ENCODE assay signal across 10 mouse cellular contexts in genomic region chr2:170772126-170772884, GRCm38 (mm10). TPM values are rescaled to one million over a fixed set of nuclear protein-coding genes. Genes with fewer than 3 reads are reported as not detected.
DNase-seq lines count a peak whose midpoint lies in the region; ATAC-seq and TF ChIP-seq lines count a peak whose summit lies in the region.
"Had no signal": no experiment of that assay in that cellular context is flagged by ENCODE, and none has a peak within 500 bp of the region (broad histone marks: within the 10 kb centered on the region; RNA-seq: fewer than 3 reads in every experiment).

No protein-coding gene starts in this region.

- TF ChIP-seq EP300 in lung, postnatal 0 days (IDR thresholded peaks at IDR 0.05): no peak

- H3K9me3 ChIP-seq in kidney, embryonic 16.5 days (ENCODE audit: low read length): no peaks in the 10 kb centered on the region
- no peaks in the 10 kb centered on the region for H3K9me3 ChIP-seq in embryonic facial prominence, embryonic 14.5 days (ENCODE audit: control insufficient read depth, low read length)
- no peaks in the 10 kb centered on the region for H3K9me3 ChIP-seq in intestine, embryonic 16.5 days (ENCODE audit: control insufficient read depth, low read length)
- H3K9me3 ChIP-seq in lung, postnatal 0 days (ENCODE audit: low read length): no peaks in the 10 kb centered on the region

- H3K4me2 ChIP-seq in kidney, embryonic 16.5 days (replicated peaks; ENCODE audit: low read depth, low read length): peak overlapping the region; percentile 39
- peak overlapping the region; percentile 55 for H3K4me2 ChIP-seq in embryonic facial prominence, embryonic 14.5 days (ENCODE audit: low read depth, low read length)
- H3K4me2 ChIP-seq in intestine, embryonic 16.5 days (ENCODE audit: low read depth, low read length): no peak overlapping the region; the same call in 1 of the 2 replicates
- no peak overlapping the region for H3K4me2 ChIP-seq in lung, postnatal 0 days (replicated peaks; ENCODE audit: low read depth, low read length)

- H3K27me3 ChIP-seq in kidney, embryonic 16.5 days (ENCODE audit: insufficient read depth, low read length): peaks cover 4% of the 10 kb centered on the region; the same call in 1 of the 2 replicates
- no peaks in the 10 kb centered on the region for H3K27me3 ChIP-seq in embryonic facial prominence, embryonic 14.5 days (replicated peaks; ENCODE audit: control insufficient read depth, insufficient read depth, low read length)
- H3K27me3 ChIP-seq in intestine, embryonic 16.5 days (replicated peaks; ENCODE audit: control insufficient read depth, insufficient read depth, low read length): no peaks in the 10 kb centered on the region
- no peaks in the 10 kb centered on the region for H3K27me3 ChIP-seq in lung, postnatal 0 days (replicated peaks; ENCODE audit: insufficient read depth, low read length)
- H3K27me3 ChIP-seq: megakaryocyte, embryonic 14.5 days had no signal

- no peak for TF ChIP-seq CTCF in lung, postnatal 0 days (IDR thresholded peaks at IDR 0.05)

- H3K27ac ChIP-seq in kidney, embryonic 16.5 days (ENCODE audit: low read length): no peak overlapping the region
- H3K27ac ChIP-seq in embryonic facial prominence, embryonic 14.5 days (replicated peaks; ENCODE audit: low read depth, low read length): peak overlapping the region; percentile 57; the same call in 1 of the 2 replicates
- no peak overlapping the region for H3K27ac ChIP-seq in intestine, embryonic 16.5 days (ENCODE audit: low read length)
- no peak overlapping the region for H3K27ac ChIP-seq in lung, postnatal 0 days (ENCODE audit: low read length)

- WGBS in kidney, embryonic 16.5 days: 11% methylated on average over 19 of the region's 19 CpGs
- WGBS in embryonic facial prominence, embryonic 14.5 days: 4% methylated on average over 19 of the region's 19 CpGs
- WGBS in intestine, embryonic 16.5 days: 17% methylated on average over 19 of the region's 19 CpGs
- 20% methylated on average over 19 of the region's 19 CpGs for WGBS in lung, postnatal 0 days

- peak overlapping the region; percentile 3; the same call in 1 of the 2 replicates for H3K4me3 ChIP-seq in kidney, embryonic 16.5 days (ENCODE audit: low read length)
- peak overlapping the region; percentile 20 for H3K4me3 ChIP-seq in embryonic facial prominence, embryonic 14.5 days (ENCODE audit: low read depth, low read length)
- no peak overlapping the region for H3K4me3 ChIP-seq in intestine, embryonic 16.5 days (ENCODE audit: low read length)
- H3K4me3 ChIP-seq in lung, postnatal 0 days (ENCODE audit: low read depth, low read length): no peak overlapping the region
- H3K4me3 ChIP-seq: megakaryocyte, embryonic 14.5 days had no signal

- DNase-seq in kidney, postnatal 36 days: no peak
- DNase-seq in embryonic facial prominence, embryonic 14.5 days (ENCODE audit: low spot score): peak; percentile 50
- DNase-seq in retina, embryonic 14.5 days (ENCODE audit: low spot score): peak; percentile 58
- no peak for DNase-seq in urinary bladder, postnatal 36 days (ENCODE audit: low spot score in 2 of 2)
- no peak for DNase-seq in frontal cortex, postnatal 14 days (ENCODE audit: low spot score in 2 of 2)
- no peak for DNase-seq in lung, postnatal 0 days (ENCODE audit: low spot score)
- DNase-seq: kidney, adult 9 months had no signal

- H3K4me1 ChIP-seq in kidney, embryonic 16.5 days (ENCODE audit: insufficient read depth, low read length): peaks cover 7% of the 10 kb centered on the region
- H3K4me1 ChIP-seq in embryonic facial prominence, embryonic 14.5 days (ENCODE audit: control insufficient read depth, insufficient read depth, low read length): 0 out of 2 replicates have a peak, but pooled peaks cover 8% of the 10 kb centered on the region
- H3K4me1 ChIP-seq in intestine, embryonic 16.5 days (ENCODE audit: control insufficient read depth, insufficient read depth, low read length): no peaks in the 10 kb centered on the region
- no peaks in the 10 kb centered on the region for H3K4me1 ChIP-seq in lung, postnatal 0 days (ENCODE audit: insufficient read depth, low read depth, low read length)
- H3K4me1 ChIP-seq: megakaryocyte, embryonic 14.5 days had no signal

- H3K9ac ChIP-seq in kidney, embryonic 16.5 days (replicated peaks; ENCODE audit: low read length): peak overlapping the region; percentile 47
- peak overlapping the region; percentile 43 for H3K9ac ChIP-seq in embryonic facial prominence, embryonic 14.5 days (ENCODE audit: low read depth, low read length)
- peak overlapping the region; percentile 22; the same call in 1 of the 2 replicates for H3K9ac ChIP-seq in intestine, embryonic 16.5 days (ENCODE audit: low read depth, low read length)
- H3K9ac ChIP-seq in lung, postnatal 0 days (replicated peaks; ENCODE audit: low read depth): no peak overlapping the region

- H3K36me3 ChIP-seq in kidney, embryonic 16.5 days (ENCODE audit: insufficient read depth, low read length): no peaks in the 10 kb centered on the region
- no peaks in the 10 kb centered on the region for H3K36me3 ChIP-seq in embryonic facial prominence, embryonic 14.5 days (ENCODE audit: control insufficient read depth, insufficient read depth, low read length)
- H3K36me3 ChIP-seq in intestine, embryonic 16.5 days (ENCODE audit: control insufficient read depth, insufficient read depth, low read length): no peaks in the 10 kb centered on the region
- H3K36me3 ChIP-seq in lung, postnatal 0 days (ENCODE audit: insufficient read depth, low read length): no peaks in the 10 kb centered on the region

- ATAC-seq in kidney, embryonic 16.5 days (ENCODE audit: low FRiP score, low TSS enrichment): no peak
- peak; percentile 58 for ATAC-seq in embryonic facial prominence, embryonic 14.5 days (ENCODE audit: low read depth)
- no peak for ATAC-seq in intestine, embryonic 16.5 days
- ATAC-seq in lung, postnatal 0 days: no peak

RNA-seq across cellular contexts. Expression of gene Dok5, which starts 40.7 kb away (rescaled TPM):
- 1.6 and 1.7 TPM in 2 replicates for polyA plus RNA-seq in kidney, embryonic 16.5 days (2015; fragmentation: Nextera tagmentation; extraction: Ambion mirVana)
- 16.8 and 18.6 TPM in 2 replicates for polyA plus RNA-seq in embryonic facial prominence, embryonic 14.5 days (2014; fragmentation: Nextera tagmentation; extraction: Ambion mirVana)
- 1.8 and 2.6 TPM in 2 replicates for polyA plus RNA-seq in intestine, embryonic 16.5 days (2015; fragmentation: Nextera tagmentation; extraction: Ambion mirVana)
- polyA plus RNA-seq in lung, postnatal 0 days (2015; fragmentation: Nextera tagmentation; extraction: Ambion mirVana): 0.55 TPM in 2 replicates

Comparison
In these comparisons a context has a peak if more than half of its experiments do, and no peak if none do; other contexts are left out.
1. H3K4me2 ChIP-seq: peak in kidney, embryonic 16.5 days (single experiment) and embryonic facial prominence, embryonic 14.5 days (single experiment); none in intestine, embryonic 16.5 days (single experiment) and lung, postnatal 0 days (single experiment).
2. H3K4me3 ChIP-seq: peak in kidney, embryonic 16.5 days (single experiment) and embryonic facial prominence, embryonic 14.5 days (single experiment); none in intestine, embryonic 16.5 days (single experiment) and lung, postnatal 0 days (single experiment).
3. DNase-seq: peak in embryonic facial prominence, embryonic 14.5 days (single experiment) and retina, embryonic 14.5 days (single experiment); none in kidney, postnatal 36 days (0 of 2), urinary bladder, postnatal 36 days (0 of 2), frontal cortex, postnatal 14 days (0 of 2) and lung, postnatal 0 days (single experiment).